Mouse (Mus musculus): ENCODE measurements around the gene Cdkl5.
A peak's percentile ranks its signal among the peaks of the same experiment; 100 is the strongest.
"Not testable (repeated sequence)": the region's sequence is repeated elsewhere in the genome, so short reads cannot be mapped to it uniquely, and the experiment has no call there.

Cdkl5 gene

GRCm38 (mm10) chrX:160906477-160906876 lies 88.0 kb downstream of the Cdkl5 start:
- no peak for DNase-seq

GRCm38 (mm10) chrX:160905913-160906312 lies 88.6 kb downstream of the Cdkl5 start:
- no peak for DNase-seq

- DNase-seq: no peak
Measured at GRCm38 (mm10) chrX:160905041-160905678, 89.3 kb downstream of the Cdkl5 start.

- DNase-seq: no peak
Measured at GRCm38 (mm10) chrX:160901118-160901517, 93.4 kb downstream of the Cdkl5 start.

- no peak for DNase-seq
Measured at GRCm38 (mm10) chrX:160892077-160892476, 102.4 kb downstream of the Cdkl5 start.

- DNase-seq: no peak
Measured at GRCm38 (mm10) chrX:160886301-160886700, 108.2 kb downstream of the Cdkl5 start.

GRCm38 (mm10) chrX:160866576-160866975 lies 127.9 kb downstream of the Cdkl5 start:
- no peak for DNase-seq

- DNase-seq: no peak
Measured at GRCm38 (mm10) chrX:160865022-160865421, 129.5 kb downstream of the Cdkl5 start.

GRCm38 (mm10) chrX:160863689-160864383 lies 130.7 kb downstream of the Cdkl5 start:
- no peak for DNase-seq

GRCm38 (mm10) chrX:160808226-160808625 lies 186.3 kb downstream of the Cdkl5 start:
- DNase-seq: no peak

GRCm38 (mm10) chrX:160804409-160805150 lies 189.9 kb downstream of the Cdkl5 start:
- DNase-seq: no peak

GRCm38 (mm10) chrX:160794920-160795319 lies 199.6 kb downstream of the Cdkl5 start:
- no peak for DNase-seq

- DNase-seq: no peak
Measured at GRCm38 (mm10) chrX:160782276-160782675, 212.2 kb downstream of the Cdkl5 start.

- no peak for DNase-seq
Measured at GRCm38 (mm10) chrX:160773033-160773432, 221.5 kb downstream of the Cdkl5 start.

GRCm38 (mm10) chrX:160769622-160770021 lies 224.9 kb downstream of the Cdkl5 start:
- DNase-seq: not testable (repeated sequence)

- DNase-seq: no peak
Measured at GRCm38 (mm10) chrX:160767713-160768112, 226.8 kb downstream of the Cdkl5 start, which contains the start of gene Rs1. Rs1 (plus strand) TSS chrX:160768013.

GRCm38 (mm10) chrX:160766233-160766616 lies 228.3 kb downstream of the Cdkl5 start:
- no peak for DNase-seq

- DNase-seq: peak; percentile 93
Measured at GRCm38 (mm10) chrX:160765389-160766232, 228.9 kb downstream of the Cdkl5 start.

GRCm38 (mm10) chrX:160750808-160751207 lies 243.7 kb downstream of the Cdkl5 start:
- no peak for DNase-seq

- DNase-seq: no peak
Measured at GRCm38 (mm10) chrX:160748653-160749052, 245.9 kb downstream of the Cdkl5 start.

GRCm38 (mm10) chrX:160745399-160745798 lies 249.1 kb downstream of the Cdkl5 start:
- no peak for DNase-seq

GRCm38 (mm10) chrX:160735650-160736049 lies 258.9 kb downstream of the Cdkl5 start, which contains the start of gene Ppef1:
Ppef1 (minus strand) TSS chrX:160735765.
- no peak for DNase-seq
